Mouse (Mus musculus) forebrain, embryonic 16.5 days (tissue): ENCODE results near the gene March9. TPM values are rescaled to one million over a fixed set of nuclear protein-coding genes. Genes with fewer than 3 reads are reported as not detected.

Experiments
- ATAC-seq: fragments of 200-750 bp; cut with Nextera tagmentation; 2 replicates; pipeline ENCODE4 v1.8.0; 2017; ENCODE audit warnings: mild to moderate bottlenecking, moderate library complexity
- H3K27ac ChIP-seq: fragments of 300-500 bp; sonication (generic); 2 replicates; pipeline ENCODE4 v1.5.1; 2014; ENCODE audit warnings: low read length, control low read depth
- H3K27me3 ChIP-seq: fragments of 300-500 bp; sonication (generic); replicated peaks from 2 replicates; pipeline ENCODE4 v1.6.1; 2014; ENCODE audit warnings: low read length; ENCODE audit not compliant: control insufficient read depth, insufficient read depth
- H3K36me3 ChIP-seq: fragments of 300-500 bp; sonication (generic); 2 replicates; pipeline ENCODE4 v1.6.1; 2014; ENCODE audit not compliant: control insufficient read depth, insufficient read depth
- H3K4me1 ChIP-seq: fragments of 300-500 bp; sonication (generic); replicated peaks from 2 replicates; pipeline ENCODE4 v1.6.1; 2014; ENCODE audit warnings: low read length; ENCODE audit not compliant: control insufficient read depth, insufficient read depth
- H3K4me2 ChIP-seq: fragments of 300-500 bp; sonication (generic); 2 replicates; pipeline ENCODE4 v1.6.1; 2014; ENCODE audit warnings: mild to moderate bottlenecking, low read length, control low read depth
- H3K4me3 ChIP-seq: fragments of 300-500 bp; sonication (generic); replicated peaks from 2 replicates; pipeline ENCODE4 v1.5.1; 2014; ENCODE audit warnings: mild to moderate bottlenecking, low read length, control low read depth
- H3K9ac ChIP-seq: fragments of 300-500 bp; sonication (generic); replicated peaks from 2 replicates; pipeline ENCODE4 v1.6.1; 2014; ENCODE audit warnings: low read depth, low read length, control low read depth
- H3K9me3 ChIP-seq: fragments of 300-500 bp; sonication (generic); 2 replicates; pipeline ENCODE4 v1.6.1; 2016; ENCODE audit warnings: low read length; ENCODE audit not compliant: control insufficient read depth
- WGBS: fragments of 180-500 bp; shearing (Covaris S2); extraction: QIAGEN DNeasy Blood & Tissue Kit; methylation state at CpG from one replicate; pipeline ENCODE4 v1.1.7; 2014; 5-methylcytosine and 5-hydroxymethylcytosine counted together
- polyA plus RNA-seq: library from polyadenylated mRNA; unstranded; fragments of >200 nt; fragmentation: Nextera tagmentation; extraction: Ambion mirVana; gene quantifications from 2 replicates; pipeline ENCODE4 v1.2.1, GENCODE M21; 2015

The March9 gene
- polyA plus RNA-seq, 1 experiment from 2014 or later = 6.6 TPM

DNA sequence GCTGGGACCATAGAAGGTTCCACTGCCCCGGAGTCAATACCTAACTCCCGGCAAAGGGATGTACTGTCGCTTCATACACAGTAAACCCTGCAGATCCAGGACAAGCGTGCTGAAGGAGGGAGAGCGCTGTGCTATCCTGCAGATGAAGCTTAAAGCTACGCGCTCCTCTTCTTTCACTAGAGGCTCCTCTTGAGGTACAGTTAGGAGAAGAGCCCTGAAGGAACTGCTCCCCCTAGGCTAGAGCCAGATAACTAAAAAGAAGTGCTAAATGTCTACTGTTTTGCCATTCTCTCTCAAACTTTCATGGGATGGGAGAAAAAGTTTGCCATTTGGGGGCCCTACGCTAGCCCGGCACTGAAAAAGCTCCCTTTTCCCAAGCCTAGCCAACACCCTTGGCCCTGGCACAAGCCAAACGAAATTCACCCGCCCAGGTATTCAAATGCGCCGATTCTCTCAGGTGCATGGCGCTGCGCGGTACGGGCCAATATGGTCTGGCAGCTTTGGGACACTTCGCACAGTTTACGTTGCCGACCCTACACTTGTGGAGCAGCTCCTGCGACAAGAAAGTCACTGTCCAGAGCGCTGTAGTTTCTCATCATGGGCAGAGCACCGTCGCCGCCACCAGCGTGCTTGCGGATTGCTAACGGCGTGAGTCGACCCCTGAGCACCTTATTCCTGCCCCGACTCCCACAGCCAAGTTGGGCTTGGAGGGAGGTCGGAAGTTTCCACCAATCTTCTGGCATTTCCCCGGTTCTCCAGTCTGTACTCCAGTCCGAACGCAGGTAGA lies 11.2 kb downstream of the March9 start:
- WGBS = 5% methylated on average over 35 of the region's 35 CpGs
- no peak overlapping the region for H3K4me3 ChIP-seq
- no peak for ATAC-seq

GRCm38 (mm10) chr10:127047954-127048353 lies 12.0 kb downstream of the March9 start, which contains the start of gene Cyp27b1:
Cyp27b1 (plus strand) TSS chr10:127048250.
- ATAC-seq = no peak
- no peak within 1 kb of the TSS for H3K27ac ChIP-seq
- no peak within 1 kb of the TSS for H3K4me3 ChIP-seq
- H3K9me3 ChIP-seq = no peaks in the 10 kb centered on the region
- H3K4me2 ChIP-seq = no peak within 1 kb of the TSS
- 17% methylated on average over 5 of the region's 5 CpGs for WGBS
- H3K36me3 ChIP-seq = no peaks in the 10 kb centered on the region
- peaks cover 4% of the 10 kb centered on the region; the same call in 1 of the 2 replicates for H3K4me1 ChIP-seq
- no peak within 1 kb of the TSS for H3K9ac ChIP-seq
- peaks cover 38% of the 10 kb centered on the region for H3K27me3 ChIP-seq

More for the DNA sequence above, 11.2 kb downstream of the March9 start:
- no peaks in the 10 kb centered on the region for H3K36me3 ChIP-seq
- no peak overlapping the region for H3K27ac ChIP-seq
- H3K9ac ChIP-seq = no peak overlapping the region
- H3K4me2 ChIP-seq = no peak overlapping the region
- peaks cover 38% of the 10 kb centered on the region for H3K27me3 ChIP-seq
- no peaks in the 10 kb centered on the region for H3K9me3 ChIP-seq
- H3K4me1 ChIP-seq = 0 out of 2 replicates have a peak, but pooled peaks cover 4% of the 10 kb centered on the region

DNA sequence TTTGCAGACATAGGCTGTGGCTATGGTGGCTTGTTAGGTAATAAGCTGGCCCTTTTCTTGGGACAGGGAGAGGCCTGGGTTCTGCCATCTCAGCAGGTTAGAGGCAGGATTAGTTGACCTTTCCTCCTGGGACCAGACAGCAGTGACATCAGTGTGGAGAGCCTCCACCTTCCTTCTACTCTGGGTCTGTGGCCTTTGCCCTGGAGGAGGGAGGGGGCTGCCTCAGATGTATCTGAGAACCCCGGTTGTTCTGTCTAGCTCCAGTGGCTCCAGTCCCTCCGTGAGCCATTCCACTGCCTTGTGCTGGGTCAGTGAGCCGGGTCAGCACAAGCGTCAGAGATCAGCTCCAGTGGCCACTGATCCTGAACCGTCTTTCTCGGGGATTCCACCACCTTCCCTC lies 16.8 kb downstream of the March9 start:
- Histone ChIP-seq H3K9ac (no peak overlapping the region), H3K27me3 (peaks cover 11% of the 10 kb centered on the region; the same call in 1 of the 2 replicates), H3K27ac (no peak overlapping the region), H3K4me3 (no peak overlapping the region), H3K36me3 (no peaks in the 10 kb centered on the region), H3K4me2 (no peak overlapping the region), H3K9me3 (no peaks in the 10 kb centered on the region), H3K4me1 (peaks cover 12% of the 10 kb centered on the region)
- WGBS = 88% methylated on average over 6 of the region's 6 CpGs
- ATAC-seq = no peak

GRCm38 (mm10) chr10:127042468-127043115 lies 17.4 kb downstream of the March9 start:
- 19% methylated on average over 5 of the region's 5 CpGs for WGBS
- H3K9ac ChIP-seq = peak overlapping the region; percentile 71; the same call in 1 of the 2 replicates

DNA sequence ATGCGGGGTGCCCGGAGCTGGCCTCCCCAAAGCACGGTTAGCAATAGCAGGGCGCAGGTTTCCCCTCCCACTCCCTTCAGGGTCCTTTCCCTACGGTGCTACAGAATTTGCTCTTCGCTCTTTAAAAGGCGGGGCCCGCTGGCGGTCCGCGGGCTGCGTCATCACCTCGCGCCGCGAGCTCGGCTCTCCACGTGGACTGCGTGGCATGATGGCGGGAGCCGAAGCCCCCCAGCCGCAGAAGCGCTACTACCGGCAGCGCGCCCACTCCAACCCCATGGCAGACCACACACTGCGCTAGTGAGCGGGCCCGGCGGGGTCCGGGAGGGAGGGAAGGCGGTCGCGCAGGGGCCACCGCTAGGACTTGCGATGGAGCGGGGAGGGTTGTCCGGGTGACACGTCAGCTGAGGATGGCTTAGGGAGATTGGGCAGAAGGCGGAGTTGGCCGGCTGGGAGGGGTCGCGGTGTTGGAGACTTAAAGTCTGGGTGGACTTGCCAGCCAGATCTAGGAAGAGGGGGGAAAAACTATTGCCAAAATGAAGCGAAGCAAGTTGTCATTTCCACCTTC lies 18.1 kb downstream of the March9 start:
- Histone ChIP-seq H3K4me2 (peak overlapping the region; percentile 97), H3K27me3 (0 out of 2 replicates have a peak, but pooled peaks cover 2% of the 10 kb centered on the region), H3K36me3 (no peaks in the 10 kb centered on the region), H3K9me3 (no peaks in the 10 kb centered on the region), H3K4me1 (peaks cover 12% of the 10 kb centered on the region), H3K27ac (no peak overlapping the region), H3K9ac (peak overlapping the region; percentile 71), H3K4me3 (peak overlapping the region; percentile 64)
- under 1% methylated on average over 44 of the region's 44 CpGs for WGBS
- ATAC-seq = peak; percentile 88

More at GRCm38 (mm10) chr10:127042468-127043115, 17.4 kb downstream of the March9 start:
- Histone ChIP-seq H3K27ac (no peak overlapping the region), H3K4me3 (peak overlapping the region; percentile 64), H3K27me3 (peaks cover 5% of the 10 kb centered on the region; the same call in 1 of the 2 replicates), H3K4me2 (peak overlapping the region; percentile 97), H3K36me3 (no peaks in the 10 kb centered on the region), H3K4me1 (peaks cover 12% of the 10 kb centered on the region), H3K9me3 (no peaks in the 10 kb centered on the region)
- no peak for ATAC-seq

DNA sequence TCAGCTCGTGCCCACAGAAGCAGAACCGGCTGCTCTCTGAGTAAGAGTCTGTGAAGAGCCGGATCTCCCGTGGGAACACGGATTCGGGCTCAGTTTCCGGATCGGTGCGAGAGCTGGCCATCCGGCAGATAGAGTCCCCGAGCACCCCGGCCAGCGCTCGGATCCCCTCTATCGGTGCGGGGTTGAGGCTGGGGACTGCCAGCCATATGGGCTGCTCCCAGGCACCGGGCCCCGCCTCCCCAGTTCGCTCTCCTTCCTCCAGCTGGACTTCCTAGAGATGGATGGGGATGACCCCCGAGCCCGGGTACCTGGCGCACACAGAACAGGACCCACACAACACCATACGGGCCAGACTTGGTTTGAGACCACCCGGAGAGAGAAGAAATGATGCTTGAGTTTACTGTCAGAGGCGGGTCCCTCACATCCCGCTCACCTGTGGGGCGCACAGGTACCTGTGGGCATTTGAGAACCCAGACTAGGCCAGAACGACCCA lies 18.7 kb downstream of the March9 start, which contains the start of the genes Mettl1 and Eef1akmt3:
Mettl1 (plus strand) TSS at position 141 of the 493 bp plus-strand sequence.
Eef1akmt3 (minus strand) TSS at position 240 of the 493 bp plus-strand sequence.
- H3K4me1 ChIP-seq = peaks cover 12% of the 10 kb centered on the region
- peak; percentile 65 for ATAC-seq
- WGBS = under 1% methylated on average over 28 of the region's 28 CpGs
- H3K27ac ChIP-seq = no peak within 1 kb of the TSS
- 0 out of 2 replicates have a peak, but pooled peaks cover 2% of the 10 kb centered on the region for H3K27me3 ChIP-seq
- peak within 1 kb of the TSS; percentile 97 for H3K4me2 ChIP-seq
- H3K9me3 ChIP-seq = no peaks in the 10 kb centered on the region
- peak within 1 kb of the TSS; percentile 64 for H3K4me3 ChIP-seq
- H3K36me3 ChIP-seq = no peaks in the 10 kb centered on the region
- H3K9ac ChIP-seq = peak within 1 kb of the TSS; percentile 71

- Histone ChIP-seq H3K4me1 (peaks cover 12% of the 10 kb centered on the region), H3K4me2 (peak overlapping the region; percentile 97), H3K9me3 (no peaks in the 10 kb centered on the region), H3K27ac (no peak overlapping the region), H3K9ac (peak overlapping the region; percentile 71), H3K36me3 (no peaks in the 10 kb centered on the region), H3K27me3 (0 out of 2 replicates have a peak, but pooled peaks cover 2% of the 10 kb centered on the region), H3K4me3 (peak overlapping the region; percentile 64)
- WGBS = 2% methylated on average over 20 of the region's 20 CpGs
- peak; percentile 4; the same call in 1 of the 2 replicates for ATAC-seq
Measured at GRCm38 (mm10) chr10:127040569-127041214, 19.3 kb downstream of the March9 start.

DNA sequence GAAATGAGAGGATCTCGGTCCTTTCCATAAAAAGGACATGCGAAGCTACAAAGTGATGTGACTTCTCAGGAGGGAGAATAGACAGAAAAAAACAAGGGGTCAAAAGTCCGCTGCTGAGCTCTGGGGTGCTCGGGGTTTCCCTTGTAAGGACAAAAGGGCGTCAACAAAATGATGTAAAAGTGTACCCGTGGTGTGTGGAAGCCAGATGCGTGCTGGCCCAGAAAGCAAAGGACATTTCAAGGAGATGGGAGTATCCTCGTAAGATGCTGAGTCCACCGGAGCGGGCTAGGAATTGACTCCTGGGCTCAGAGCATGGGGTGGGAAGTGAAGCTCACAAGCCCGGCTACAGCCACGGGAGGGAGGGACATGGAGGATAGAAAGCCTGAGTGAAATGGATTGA lies 22.3 kb downstream of the March9 start:
- H3K27ac ChIP-seq = no peak overlapping the region
- no peak overlapping the region for H3K9ac ChIP-seq
- no peak overlapping the region for H3K4me2 ChIP-seq
- ATAC-seq = no peak
- 77% methylated on average over 12 of the region's 12 CpGs for WGBS
- H3K4me3 ChIP-seq = no peak overlapping the region
- peaks cover 10% of the 10 kb centered on the region for H3K4me1 ChIP-seq
- H3K27me3 ChIP-seq = 0 out of 2 replicates have a peak, but pooled peaks cover 2% of the 10 kb centered on the region
- H3K36me3 ChIP-seq = no peaks in the 10 kb centered on the region
- H3K9me3 ChIP-seq = no peaks in the 10 kb centered on the region
